Mouse (Mus musculus): ENCODE measurements at regions not wholly inside any gene's neighbourhood (a gene's known extent, or its start where the extent isn't known, plus 50 kb on each side); places are given as distances from the start of the nearest gene placed in this dataset.

DNA sequence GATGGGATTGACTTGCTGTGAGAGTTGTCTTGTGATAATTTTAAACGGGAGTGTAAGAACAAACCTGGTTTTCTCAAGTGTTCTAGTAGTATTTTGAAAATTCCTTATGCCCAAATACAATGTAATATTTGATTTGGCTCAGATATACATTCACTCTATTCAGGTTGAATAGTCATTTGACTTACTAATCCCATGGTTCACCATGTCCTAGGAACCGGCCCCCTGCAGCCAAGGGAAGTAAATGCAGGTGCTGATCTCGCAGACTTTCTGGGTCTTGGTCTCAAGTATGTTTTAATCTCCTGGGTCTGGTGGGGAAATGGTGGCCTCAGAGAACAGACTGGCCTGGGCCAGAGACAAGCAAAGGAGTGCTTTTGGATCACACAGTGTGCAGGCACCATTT lies 253.2 kb upstream of the Gm5148 start:
- TF ChIP-seq CTCF (IDR thresholded peaks at IDR 0.05; ENCODE audit: low read depth, low read length) (no peak), POLR2A (IDR thresholded peaks at IDR 0.05; ENCODE audit: extremely low read depth, insufficient read depth, low read length) (no peak)
